Mouse (Mus musculus) limb, embryonic 10.5 days (tissue): Measurements from ENCODE around the gene Efnb3. TPM values are rescaled to one million over a fixed set of nuclear protein-coding genes. Genes with fewer than 3 reads are reported as not detected.
A peak's percentile ranks its signal among the peaks of the same experiment; 100 is the strongest.

Experiments
- DNase-seq: peaks from one replicate; pipeline ENCODE4 v3.0.0-alpha.2; 2017; ENCODE audit warnings: low spot score
- H3K27ac ChIP-seq: fragments of 300-500 bp; sonication (generic); 2 replicates; pipeline ENCODE4 v1.5.1; 2016; ENCODE audit warnings: mild to moderate bottlenecking
- H3K27me3 ChIP-seq: fragments of 300-500 bp; sonication (generic); 2 replicates; pipeline ENCODE4 v1.6.1; 2016; ENCODE audit warnings: low read depth, mild to moderate bottlenecking; ENCODE audit not compliant: poor library complexity, severe bottlenecking
- H3K36me3 ChIP-seq: fragments of 300-500 bp; sonication (generic); 2 replicates; pipeline ENCODE4 v1.6.1; 2016; ENCODE audit warnings: mild to moderate bottlenecking, moderate library complexity
- H3K4me1 ChIP-seq: fragments of 300-500 bp; sonication (generic); 2 replicates; pipeline ENCODE4 v1.6.1; 2016
- H3K4me3 ChIP-seq: fragments of 300-500 bp; sonication (generic); 2 replicates; pipeline ENCODE4 v1.5.1; 2016; ENCODE audit warnings: mild to moderate bottlenecking, moderate library complexity
- H3K9me3 ChIP-seq: fragments of 300-500 bp; sonication (generic); replicated peaks from 2 replicates; pipeline ENCODE4 v1.6.1; 2016; ENCODE audit warnings: mild to moderate bottlenecking
- WGBS: fragments of 180-500 bp; shearing (Covaris S2); methylation state at CpG from one replicate; pipeline ENCODE4 v1.1.7; 2016; 5-methylcytosine and 5-hydroxymethylcytosine counted together
- microRNA-seq: library from miRNA; unstranded; fragments of <30 nt; microRNA quantifications from one replicate; pipeline ENCODE4, GENCODE M21; 2017
- polyA plus RNA-seq: library from polyadenylated mRNA; unstranded; fragments of >200 nt; fragmentation: Nextera tagmentation; extraction: Ambion mirVana; gene quantifications from 2 replicates; pipeline ENCODE4 v1.2.1, GENCODE M21; 2016

Gene Efnb3
- polyA plus RNA-seq, 1 experiment from 2014 or later: 55.2 TPM

- 0 out of 2 replicates have a peak, but pooled peaks cover 7% of the 10 kb centered on the region for H3K27me3 ChIP-seq
- H3K9me3 ChIP-seq: no peaks in the 10 kb centered on the region
- 69% methylated on average over 15 of the region's 15 CpGs for WGBS
- H3K27ac ChIP-seq: no peak overlapping the region
- no peak for DNase-seq
- H3K4me1 ChIP-seq: peaks cover 25% of the 10 kb centered on the region
- no peaks in the 10 kb centered on the region for H3K36me3 ChIP-seq
- H3K4me3 ChIP-seq: no peak overlapping the region
These were observed 43.8 kb downstream of the Efnb3 start for GRCm38 (mm10) chr11:69516151-69516640.

GRCm38 (mm10) chr11:69513840-69514239, 46.2 kb downstream of the Efnb3 start:
- 12% methylated on average over 6 of the region's 6 CpGs for WGBS
- Histone ChIP-seq H3K9me3 (no peaks in the 10 kb centered on the region), H3K36me3 (no peaks in the 10 kb centered on the region), H3K4me1 (peaks cover 27% of the 10 kb centered on the region), H3K27ac (no peak overlapping the region), H3K27me3 (0 out of 2 replicates have a peak, but pooled peaks cover 7% of the 10 kb centered on the region), H3K4me3 (no peak overlapping the region)
- peak; percentile 72 for DNase-seq

- Histone ChIP-seq H3K36me3 (no peaks in the 10 kb centered on the region), H3K27ac (peak overlapping the region; percentile 63), H3K4me3 (no peak overlapping the region), H3K4me1 (peaks cover 22% of the 10 kb centered on the region), H3K27me3 (0 out of 2 replicates have a peak, but pooled peaks cover 7% of the 10 kb centered on the region), H3K9me3 (no peaks in the 10 kb centered on the region)
- WGBS: 10% methylated on average over 7 of the region's 7 CpGs
- peak; percentile 76 for DNase-seq
These were observed 49.1 kb downstream of the Efnb3 start for GRCm38 (mm10) chr11:69510796-69511496.

Small RNA genes within 50 kb of the gene (microRNA-seq; reads per million reads assigned to microRNA genes)
- gene Gm27493: not detected

Other genes starting within 250 kb of the Efnb3 start
- gene Cntrob, start 236.4 kb downstream of the Efnb3 start, polyA plus RNA-seq: 28.9 and 36.2 TPM in 2 replicates
- 135 and 144 TPM in 2 replicates for gene Trappc1, start 236.2 kb downstream of the Efnb3 start, polyA plus RNA-seq
- gene Kcnab3, start 233.9 kb downstream of the Efnb3 start, polyA plus RNA-seq: 0.93 and 1.4 TPM in 2 replicates
- gene Rnf227, start 219.7 kb downstream of the Efnb3 start, polyA plus RNA-seq: 14.2 and 20.6 TPM in 2 replicates
- 35.1 and 70.5 TPM in 2 replicates for gene Chd3, start 190.8 kb downstream of the Efnb3 start, polyA plus RNA-seq
- gene Naa38, start 164.7 kb downstream of the Efnb3 start, polyA plus RNA-seq: 140 and 151 TPM in 2 replicates
- 45.2 and 51.6 TPM in 2 replicates for gene Cyb5d1, start 164.6 kb downstream of the Efnb3 start, polyA plus RNA-seq
- gene Tmem88, start 162.0 kb downstream of the Efnb3 start, polyA plus RNA-seq: 23.0 and 24.7 TPM in 2 replicates
- gene Kdm6b, start 146.5 kb downstream of the Efnb3 start, polyA plus RNA-seq: 36.6 and 40.8 TPM in 2 replicates
- gene Dnah2, start 11.1 kb downstream of the Efnb3 start, polyA plus RNA-seq: 1.0 and 1.3 TPM in 2 replicates
- 52.3 and 52.8 TPM in 2 replicates for gene Wrap53, start 20.1 kb upstream of the Efnb3 start, polyA plus RNA-seq
- gene Trp53, start 20.2 kb upstream of the Efnb3 start, polyA plus RNA-seq: 243 and 267 TPM in 2 replicates
- gene Atp1b2, start 45.7 kb upstream of the Efnb3 start, polyA plus RNA-seq: 1.5 TPM in 2 replicates
- gene Shbg, start 57.7 kb upstream of the Efnb3 start, polyA plus RNA-seq: not detected in 2 replicates
- 9.1 and 13.7 TPM in 2 replicates for gene Sat2, start 61.8 kb upstream of the Efnb3 start, polyA plus RNA-seq
- 45.4 and 48.1 TPM in 2 replicates for gene Fxr2, start 72.8 kb upstream of the Efnb3 start, polyA plus RNA-seq
- 0.16 TPM in 1 of 2 replicates, not detected in the other for gene Sox15, start 95.1 kb upstream of the Efnb3 start, polyA plus RNA-seq
- 66.8 and 74.2 TPM in 2 replicates for gene Mpdu1, start 102.4 kb upstream of the Efnb3 start, polyA plus RNA-seq
- 3.5 and 3.6 TPM in 2 replicates for gene Cd68, start 105.9 kb upstream of the Efnb3 start, polyA plus RNA-seq
- gene Eif4a1, start 112.2 kb upstream of the Efnb3 start, polyA plus RNA-seq: 678 and 791 TPM in 2 replicates
- gene Senp3, start 121.9 kb upstream of the Efnb3 start, polyA plus RNA-seq: 149 and 151 TPM in 2 replicates
- 0.20 and 0.45 TPM in 2 replicates for gene Tnfsf13, start 125.6 kb upstream of the Efnb3 start, polyA plus RNA-seq
- 3.0 and 4.2 TPM in 2 replicates for gene Tnfsf12, start 135.6 kb upstream of the Efnb3 start, polyA plus RNA-seq
- 0.53 and 0.73 TPM in 2 replicates for gene Tnfsfm13, start 135.9 kb upstream of the Efnb3 start, polyA plus RNA-seq
- gene Polr2a, start 198.4 kb upstream of the Efnb3 start, polyA plus RNA-seq: 41.8 and 47.0 TPM in 2 replicates
- gene Slc35g3, start 201.8 kb upstream of the Efnb3 start, polyA plus RNA-seq: 0.09 and 0.10 TPM in 2 replicates
- gene Zbtb4, start 205.7 kb upstream of the Efnb3 start, polyA plus RNA-seq: 0.25 and 0.59 TPM in 2 replicates
- 0.87 and 2.5 TPM in 2 replicates for gene Chrnb1, start 235.7 kb upstream of the Efnb3 start, polyA plus RNA-seq
- 0.40 and 0.55 TPM in 2 replicates for gene Fgf11, start 241.7 kb upstream of the Efnb3 start, polyA plus RNA-seq
- gene Tmem102, start 245.4 kb upstream of the Efnb3 start, polyA plus RNA-seq: 1.4 and 1.5 TPM in 2 replicates